Mouse (Mus musculus): Measurements from ENCODE around the gene Scn2b.
A peak's percentile ranks its signal among the peaks of the same experiment; 100 is the strongest.

The Scn2b gene

DNA sequence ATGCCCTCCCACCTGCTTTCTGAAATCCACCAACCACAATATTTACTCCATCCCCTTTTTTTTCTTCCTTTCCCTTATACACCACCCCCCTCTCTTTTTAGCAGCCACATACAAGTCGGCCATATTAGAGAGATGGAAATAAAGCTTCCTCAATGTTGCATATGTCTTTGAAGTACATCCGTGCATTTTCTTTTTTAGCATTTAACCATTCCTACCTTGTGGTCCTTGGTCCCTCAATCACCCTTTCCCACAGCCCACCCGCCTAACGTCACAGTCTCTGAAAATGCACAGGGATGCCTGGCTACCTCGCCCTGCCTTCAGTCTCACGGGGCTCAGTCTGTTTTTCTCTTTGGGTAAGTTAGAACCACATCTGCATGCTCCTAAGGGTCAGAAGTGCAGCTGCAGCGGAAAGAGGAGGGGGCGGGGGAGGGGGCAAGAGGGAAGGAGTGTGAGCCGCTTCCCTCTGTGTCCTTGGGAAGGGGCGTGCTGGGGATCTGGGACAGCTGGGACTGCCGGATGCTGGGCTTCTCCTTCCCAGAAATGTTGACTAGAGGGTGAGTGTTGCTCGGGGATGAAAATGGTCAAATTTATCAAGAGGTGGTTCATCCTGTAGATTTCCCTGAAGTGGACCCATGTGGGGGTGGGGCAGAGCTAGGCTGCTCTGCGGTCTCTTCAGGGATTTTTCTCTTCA, at the start of gene Scn2b:
Gene Scn2b, plus strand, starts transcription at position 42 of the 691 bp plus-strand sequence.
- DNase-seq: peak; percentile 48 to 58

DNA sequence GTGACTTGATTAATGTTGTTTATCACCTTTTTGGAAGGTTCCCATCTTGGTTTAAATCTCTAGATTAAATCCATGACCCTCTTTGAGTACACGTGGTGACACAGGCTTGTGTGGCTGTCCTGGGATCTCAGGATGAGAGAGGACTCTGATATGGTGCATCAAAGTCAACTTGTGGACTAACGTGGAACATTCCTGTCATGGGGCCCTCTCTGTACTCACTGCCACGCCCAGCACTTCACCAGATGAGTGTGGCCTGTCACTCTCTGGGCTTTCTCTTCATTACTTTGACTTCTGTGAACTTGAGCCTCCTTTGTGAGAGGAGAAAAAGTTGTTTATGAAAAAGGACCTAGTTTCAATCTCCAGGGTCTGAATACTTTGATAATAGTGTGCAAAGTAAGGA, 45.8 kb upstream of the Scn2b start:
- no peak for DNase-seq

DNA sequence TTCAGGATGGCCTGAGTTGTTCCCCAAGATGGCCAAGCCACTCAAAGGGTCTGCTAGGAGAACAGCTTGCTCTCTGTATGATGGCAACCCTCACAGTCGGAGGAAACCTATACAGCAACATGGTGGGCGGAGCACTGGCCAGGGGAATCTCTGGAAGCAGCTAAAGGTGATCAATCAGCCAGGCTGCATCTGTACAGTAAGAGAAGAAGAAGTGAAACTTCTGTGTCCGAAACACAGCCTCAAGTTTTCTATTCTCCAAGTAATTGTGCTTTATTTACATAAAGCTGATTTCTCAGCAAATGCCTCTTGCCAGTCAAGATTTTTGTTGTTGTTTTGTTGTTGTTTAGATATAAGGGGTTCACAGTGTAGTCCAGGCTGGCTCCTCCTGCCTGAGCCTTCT, 39.7 kb upstream of the Scn2b start:
- no peak for DNase-seq

DNA sequence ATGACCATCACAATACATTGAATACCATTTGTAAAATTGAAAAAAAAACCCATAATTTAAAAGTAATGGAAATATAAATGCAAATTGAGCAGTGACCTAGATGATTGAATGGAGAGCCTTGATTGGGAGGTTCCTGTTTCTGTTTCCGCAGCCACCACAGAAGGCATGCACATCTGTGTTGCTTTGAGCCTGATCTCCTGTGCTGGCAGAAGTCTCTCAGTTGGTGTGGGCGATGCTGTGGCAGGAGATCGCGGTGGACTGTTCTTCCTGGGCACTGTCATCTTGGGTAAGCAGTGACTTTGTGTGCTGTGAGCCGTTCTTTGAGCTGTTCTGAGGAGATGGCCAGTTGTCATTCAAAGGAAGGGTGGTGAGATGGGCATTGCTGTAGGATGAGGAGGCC, 38.6 kb upstream of the Scn2b start, which contains the start of gene Jaml:
Gene Jaml, plus strand, starts transcription at position 173 of the 400 bp plus-strand sequence.
- no peak for DNase-seq

DNA sequence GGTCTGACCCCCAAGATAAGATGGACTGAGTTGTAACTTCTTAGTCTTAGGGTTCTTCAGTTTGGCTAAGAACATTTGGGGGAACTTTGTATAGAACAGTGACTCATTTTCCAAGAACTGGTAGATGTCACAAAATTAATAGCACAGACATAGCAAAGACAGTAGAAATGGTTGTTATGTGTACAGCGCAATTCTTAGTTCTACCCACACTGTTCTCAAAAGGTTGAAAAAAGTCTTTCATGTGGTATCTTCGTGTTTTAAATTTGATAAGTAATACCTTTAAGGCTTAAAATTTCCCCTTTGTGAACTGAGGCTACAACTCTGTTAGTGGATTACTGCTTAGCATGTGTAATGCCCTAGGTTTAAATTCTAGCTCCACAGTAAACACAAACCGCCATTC, 34.5 kb upstream of the Scn2b start:
- DNase-seq: no peak

DNA sequence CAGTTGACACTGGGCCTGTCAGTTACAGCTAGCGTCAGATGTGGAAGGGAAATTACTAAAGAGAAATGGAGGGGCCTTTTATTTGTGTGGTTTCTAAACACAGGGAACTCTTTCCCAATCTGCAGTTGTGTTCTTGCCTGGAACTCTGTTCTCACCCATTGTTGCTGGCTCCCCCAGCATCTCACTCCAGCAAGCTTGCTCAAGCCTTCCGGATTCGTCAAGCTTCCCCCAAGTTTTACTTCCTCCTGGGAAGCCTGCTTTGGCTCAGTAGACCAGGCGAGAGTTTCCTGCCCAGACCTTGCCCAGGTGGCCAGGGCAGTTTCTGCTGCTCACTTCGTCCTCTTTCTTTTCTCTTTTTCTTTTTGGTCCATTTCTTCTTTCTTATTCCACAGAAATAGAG, 33.0 kb upstream of the Scn2b start:
- peak in 1 of 2 experiments; percentile 8 for DNase-seq

DNA sequence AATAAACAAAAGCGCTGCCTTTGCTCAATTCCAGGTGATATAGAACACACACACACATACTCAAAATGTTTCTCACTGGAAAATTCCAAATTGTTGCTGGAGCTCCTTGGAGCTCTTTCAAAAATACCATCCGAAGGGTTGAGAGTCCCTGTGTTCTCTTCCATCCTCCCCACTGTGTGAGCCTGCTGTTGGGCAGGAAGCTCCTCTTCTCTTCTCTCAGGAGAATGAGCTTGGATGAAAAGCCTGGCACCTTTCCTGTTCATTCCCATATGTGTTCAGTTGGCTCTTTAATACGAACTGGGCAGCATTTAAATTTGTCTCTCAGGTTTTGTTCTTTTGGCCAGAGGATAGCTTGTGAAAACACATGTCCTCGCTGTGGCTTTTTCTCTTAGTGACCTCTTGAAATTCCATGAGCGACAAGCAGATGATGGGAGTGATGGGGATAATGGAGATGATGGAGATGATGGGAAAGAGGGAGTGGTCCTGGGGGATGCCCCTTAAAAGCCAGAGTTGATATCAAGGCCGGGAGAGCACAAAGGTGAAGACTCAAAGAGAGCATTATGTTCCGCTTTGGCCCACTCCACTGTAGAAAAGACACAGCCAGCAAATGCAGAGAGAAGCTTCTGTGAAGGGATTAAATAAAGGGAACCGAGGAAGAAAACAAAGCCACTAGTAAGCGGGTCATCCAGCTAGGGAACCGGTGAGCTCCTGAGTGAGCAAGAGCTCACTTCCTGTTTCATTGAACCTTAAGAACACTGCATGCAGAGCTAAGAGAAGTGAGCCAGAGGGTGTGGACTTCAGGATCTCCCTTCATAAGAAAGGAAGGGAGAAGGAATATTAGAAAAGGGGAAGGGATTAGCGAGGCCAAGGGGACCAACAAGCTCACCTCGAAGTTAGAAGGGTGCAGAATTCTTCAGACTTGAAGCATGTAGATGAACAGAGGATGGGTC, 31.6 kb upstream of the Scn2b start:
- peak; percentile 80 to 85 for DNase-seq

DNA sequence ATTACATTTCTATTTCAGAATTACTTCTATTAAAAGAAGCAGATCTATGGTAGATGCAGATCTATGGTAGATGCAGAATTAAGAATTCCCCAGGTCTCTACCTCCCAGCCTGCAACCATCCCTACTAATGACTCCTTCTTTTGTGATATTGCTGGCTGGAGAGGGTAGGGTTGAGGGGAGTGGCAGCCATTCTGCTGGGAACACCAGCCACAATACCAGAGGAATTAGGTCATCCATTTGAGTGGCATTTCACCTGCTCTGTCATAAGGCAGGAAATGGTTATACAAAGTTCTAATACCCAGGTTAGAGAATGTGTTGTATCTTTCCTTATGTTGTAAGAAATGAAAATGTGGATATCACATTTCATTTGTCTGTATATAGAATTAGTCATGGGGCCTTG, 29.5 kb upstream of the Scn2b start:
- no peak for DNase-seq

DNA sequence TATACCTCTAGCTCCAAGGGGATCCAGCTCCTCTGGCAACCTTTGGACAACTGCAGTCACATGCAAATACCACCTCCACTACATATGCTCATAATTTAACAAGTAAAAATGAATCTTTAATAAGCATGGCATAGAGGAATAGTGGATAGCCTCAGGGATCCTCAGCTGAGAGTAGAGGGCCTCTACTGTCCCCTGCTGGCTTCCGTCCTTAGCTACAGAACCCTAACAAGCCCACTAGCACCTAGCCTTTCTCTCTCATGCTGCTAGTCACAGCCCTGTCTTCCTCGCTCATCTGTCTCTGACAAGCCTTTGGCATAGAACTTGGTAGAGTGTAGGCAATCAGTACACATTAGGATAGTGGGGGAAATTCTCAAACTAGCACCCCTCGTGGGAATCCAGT, 26.8 kb upstream of the Scn2b start:
- no peak for DNase-seq

DNA sequence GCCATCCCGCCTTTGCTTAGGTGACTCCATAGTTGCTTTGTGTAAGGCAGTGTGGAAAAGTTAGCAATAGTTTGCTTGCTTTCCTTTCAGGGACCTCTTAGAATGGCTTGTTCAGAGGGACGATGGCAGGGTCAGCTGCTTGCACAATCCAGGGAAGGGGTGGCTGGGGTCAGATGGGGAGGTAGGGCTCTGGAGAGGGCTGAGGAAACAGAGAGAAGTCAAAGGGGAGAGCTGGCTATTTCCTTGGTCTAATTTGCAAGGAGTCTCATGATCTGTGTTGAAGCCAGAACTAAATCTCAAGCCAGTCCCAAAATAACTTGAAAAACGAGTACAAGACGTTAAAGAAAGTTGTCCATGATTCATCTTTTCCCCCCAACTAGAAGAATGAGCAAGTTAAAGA, 24.9 kb upstream of the Scn2b start:
- DNase-seq: no peak

DNA sequence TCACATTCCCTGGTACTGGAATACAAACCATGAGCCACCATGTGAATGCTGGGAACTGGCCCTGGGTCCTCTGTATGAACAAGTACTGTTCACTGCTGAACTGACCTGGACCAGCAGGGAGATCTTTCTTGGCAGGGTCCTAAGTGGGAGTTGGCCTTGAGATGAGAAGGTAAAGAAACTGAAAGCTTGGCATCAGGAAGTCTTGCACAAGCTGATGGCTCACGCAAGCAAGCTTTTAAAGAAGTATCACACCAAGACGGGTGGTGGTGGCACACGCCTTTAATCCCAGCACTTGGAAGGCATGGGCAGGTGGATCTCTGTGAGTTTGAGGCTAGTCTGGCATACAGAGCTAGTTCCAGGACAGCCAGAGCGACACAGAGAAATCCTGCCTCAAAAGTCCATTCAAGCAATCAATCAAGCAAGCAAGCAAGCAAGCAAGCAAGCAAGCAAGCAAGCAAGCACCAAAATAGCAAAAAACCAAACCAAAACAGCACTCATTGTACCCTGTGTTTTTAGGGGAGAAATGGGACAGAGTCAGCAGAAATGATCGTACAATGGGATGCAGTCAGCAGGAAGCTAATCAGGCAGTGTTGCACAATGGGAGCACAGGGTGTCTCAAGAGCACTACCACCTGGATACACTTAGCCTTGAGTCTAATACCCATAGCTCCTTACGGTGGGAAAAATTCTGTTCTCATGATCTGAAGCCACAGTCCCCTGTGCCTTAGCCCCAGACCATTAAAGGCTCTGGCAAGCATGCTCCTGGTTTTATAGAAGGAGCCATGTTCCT, 22.2 kb upstream of the Scn2b start:
- no peak for DNase-seq

DNA sequence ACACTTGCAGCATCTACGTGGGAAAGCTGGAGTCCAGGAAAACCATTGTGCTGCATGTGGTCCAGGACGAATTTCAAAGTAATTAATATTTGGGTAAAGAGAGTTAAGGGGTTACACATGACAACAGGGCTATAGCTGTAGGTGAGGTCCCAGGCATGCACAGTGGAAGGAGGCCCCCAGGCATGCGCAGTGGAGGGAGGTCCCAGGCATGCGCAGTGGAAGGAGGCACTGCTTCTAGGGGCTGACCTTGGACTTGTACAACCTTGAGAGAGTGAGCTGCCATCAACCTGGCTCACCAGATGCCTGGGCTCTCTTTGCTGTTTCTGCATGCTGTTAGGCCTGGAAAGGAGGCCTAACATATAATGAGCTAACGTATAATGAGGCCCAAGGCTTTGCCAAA, 19.7 kb upstream of the Scn2b start:
- no peak for DNase-seq

DNA sequence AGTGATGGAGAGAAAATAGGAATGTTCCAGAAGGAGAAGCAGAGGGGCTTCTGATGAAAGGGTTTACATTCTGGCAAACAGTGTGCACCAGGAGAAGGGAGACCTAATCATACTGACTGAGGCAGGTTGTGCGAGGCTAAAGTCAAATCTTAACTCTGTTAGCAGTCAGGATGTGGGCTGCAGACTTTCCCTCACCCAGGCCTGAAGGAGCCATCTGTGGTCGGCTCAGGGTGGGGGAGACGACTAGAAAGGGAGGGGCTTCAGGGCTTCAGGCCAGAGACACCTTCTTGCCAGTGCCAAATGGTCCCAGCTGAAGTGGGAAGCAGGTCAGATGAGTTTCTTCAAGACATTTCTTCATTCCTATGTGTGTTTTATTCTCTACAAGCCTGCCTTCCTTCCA, 19.2 kb upstream of the Scn2b start:
- DNase-seq: no peak

DNA sequence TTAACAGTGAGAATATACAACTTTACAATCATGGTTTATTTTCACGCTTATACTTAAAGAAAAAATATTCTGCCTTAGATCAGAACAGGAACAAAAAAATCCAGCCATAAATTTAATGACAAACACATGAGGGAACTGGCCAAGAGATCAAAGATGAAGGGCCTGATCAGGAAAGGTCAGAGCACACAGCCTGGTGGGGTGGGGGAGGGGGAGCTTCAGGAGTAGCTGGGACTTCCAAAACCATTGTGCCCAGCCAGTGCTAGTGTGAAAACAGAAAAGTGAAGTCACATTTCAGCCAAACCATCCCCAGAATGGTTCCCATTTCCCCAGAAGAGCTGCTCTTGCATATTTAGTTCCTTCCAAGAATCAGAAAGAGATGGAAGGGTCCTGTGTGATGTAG, 15.1 kb upstream of the Scn2b start:
- no peak for DNase-seq

DNA sequence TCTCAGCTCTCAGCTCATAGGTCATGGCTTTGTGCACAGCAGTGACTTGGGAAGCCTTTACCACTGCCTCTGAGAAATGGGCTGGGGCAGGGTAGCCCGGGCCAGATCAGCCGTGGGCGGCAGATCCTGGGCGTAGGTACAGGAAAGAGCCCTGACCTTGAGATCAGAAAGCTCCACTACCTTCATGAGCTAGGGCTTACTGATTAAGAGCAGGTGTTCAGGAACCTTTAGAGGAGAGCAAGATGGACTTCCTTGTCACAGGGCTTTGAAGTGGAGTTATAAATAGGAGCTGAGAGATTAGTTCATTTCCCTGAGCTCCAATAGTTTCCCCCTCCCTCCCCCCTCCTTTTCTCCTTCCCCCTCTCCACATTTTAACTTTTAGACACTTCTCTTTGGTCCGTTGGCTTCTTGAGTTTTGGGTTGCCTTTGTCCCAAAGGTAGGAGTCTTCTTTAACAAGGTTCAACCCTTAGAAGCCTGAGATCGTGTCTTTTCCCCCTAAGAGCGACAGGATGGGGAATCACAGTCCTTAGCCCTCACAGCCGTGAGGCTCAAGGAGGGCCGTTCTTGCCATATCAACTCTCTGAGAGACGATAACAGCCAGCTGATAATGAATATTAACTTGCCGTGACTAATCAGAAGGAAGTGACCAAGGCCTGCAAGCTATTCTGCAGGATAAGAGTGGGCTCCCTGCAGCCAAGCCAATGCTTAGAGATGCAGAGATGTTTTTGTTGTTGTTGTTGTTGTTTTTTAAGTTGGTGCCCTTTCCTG, 14.2 kb upstream of the Scn2b start:
- no peak for DNase-seq

DNA sequence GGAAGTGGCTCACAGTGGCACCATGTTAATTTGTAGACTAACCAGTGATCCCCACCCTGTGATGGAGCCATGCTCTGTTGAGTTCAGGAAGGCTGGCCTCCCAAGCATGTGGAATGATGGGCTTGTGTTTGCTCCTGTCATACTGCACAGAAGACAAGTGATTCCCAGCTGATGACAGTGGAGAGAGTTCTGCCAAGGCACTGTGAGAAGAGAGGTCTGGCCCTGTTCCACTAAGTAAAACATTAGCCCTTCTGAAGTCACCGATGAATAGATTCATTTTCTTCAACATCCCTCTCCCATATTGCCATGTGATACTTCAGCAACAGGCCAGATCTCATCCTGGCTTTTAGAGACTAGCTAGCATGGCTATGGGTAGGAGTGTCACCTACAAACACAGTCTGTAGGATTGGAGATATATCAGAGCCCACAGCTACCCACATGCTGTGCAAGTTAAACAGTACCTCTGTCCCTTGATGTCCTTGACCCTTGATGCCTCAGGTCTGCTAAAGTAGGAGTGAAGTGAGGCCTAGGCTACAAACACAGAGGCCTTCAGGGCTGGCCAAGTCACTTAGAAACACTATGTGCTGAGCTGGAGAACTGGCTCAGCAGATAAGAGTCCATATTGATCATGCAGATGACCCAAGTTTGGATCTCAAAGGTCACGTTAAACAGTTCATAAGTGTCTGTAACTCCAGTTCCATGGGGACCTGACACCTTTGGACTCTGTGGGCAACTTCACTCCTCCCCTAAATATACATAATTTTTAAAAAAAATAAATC, 11.8 kb upstream of the Scn2b start:
- DNase-seq: no peak

DNA sequence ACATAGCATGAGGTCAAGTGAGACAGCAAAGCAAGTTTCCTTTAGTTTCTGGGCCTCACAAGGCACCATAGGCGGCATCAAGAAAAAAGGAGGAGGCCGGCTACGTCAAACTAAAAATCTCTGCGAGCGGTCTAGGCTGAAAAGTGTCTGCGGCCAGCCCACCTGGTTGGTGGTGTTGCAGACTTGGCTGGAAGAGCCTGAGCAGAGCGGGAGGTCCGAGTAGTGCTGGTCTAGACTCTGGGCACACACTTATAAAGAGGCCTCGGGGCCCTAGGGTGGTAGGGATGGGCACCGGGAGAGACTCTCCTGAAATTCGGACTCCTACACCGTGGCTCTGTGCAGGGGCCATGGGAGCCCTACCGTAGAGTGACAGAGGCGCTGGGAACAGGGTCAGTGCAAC, 1.9 kb upstream of the Scn2b start:
- peak; percentile 88 to 92 for DNase-seq

DNA sequence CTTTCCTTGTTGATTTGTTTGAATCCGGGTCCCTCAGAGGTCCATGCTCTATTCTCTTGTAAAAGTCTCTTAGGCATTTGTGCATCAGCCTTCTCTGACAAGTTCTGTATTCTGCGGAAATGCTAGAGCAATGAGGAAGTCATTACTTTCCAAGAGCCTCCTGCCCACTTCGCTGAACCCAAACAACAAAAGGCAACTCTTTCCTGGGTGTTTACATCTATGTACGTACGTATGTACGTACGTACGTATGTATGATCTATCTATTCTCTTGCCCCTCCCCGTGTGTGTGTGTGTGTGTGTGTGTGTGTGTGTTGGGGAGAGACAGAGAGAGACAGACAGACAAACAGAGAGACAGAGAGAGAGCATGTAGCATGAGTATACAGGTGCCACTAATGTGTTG, 763 bp upstream of the Scn2b start:
- DNase-seq: no peak

DNA sequence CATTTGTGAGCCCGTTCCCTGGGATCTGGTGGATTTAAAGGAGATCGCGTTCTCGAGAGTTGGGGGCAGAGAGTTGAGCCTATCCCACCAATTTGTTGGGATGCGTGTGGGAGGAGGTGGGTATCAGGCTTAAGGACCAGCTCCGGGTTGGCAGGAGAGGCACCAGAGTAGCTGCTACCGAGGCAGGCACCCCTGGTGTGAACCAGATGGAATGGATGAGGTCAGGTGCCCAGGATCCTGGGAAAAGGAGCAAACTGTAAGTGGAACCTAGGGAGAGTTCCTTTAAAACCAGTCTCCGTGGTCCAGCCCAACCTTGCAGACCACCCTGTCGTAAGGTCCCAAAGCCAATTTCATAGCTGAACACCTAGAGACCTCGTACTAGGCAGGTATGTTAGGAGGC, 970 bp downstream of the Scn2b start:
- peak; percentile 93 for DNase-seq

DNA sequence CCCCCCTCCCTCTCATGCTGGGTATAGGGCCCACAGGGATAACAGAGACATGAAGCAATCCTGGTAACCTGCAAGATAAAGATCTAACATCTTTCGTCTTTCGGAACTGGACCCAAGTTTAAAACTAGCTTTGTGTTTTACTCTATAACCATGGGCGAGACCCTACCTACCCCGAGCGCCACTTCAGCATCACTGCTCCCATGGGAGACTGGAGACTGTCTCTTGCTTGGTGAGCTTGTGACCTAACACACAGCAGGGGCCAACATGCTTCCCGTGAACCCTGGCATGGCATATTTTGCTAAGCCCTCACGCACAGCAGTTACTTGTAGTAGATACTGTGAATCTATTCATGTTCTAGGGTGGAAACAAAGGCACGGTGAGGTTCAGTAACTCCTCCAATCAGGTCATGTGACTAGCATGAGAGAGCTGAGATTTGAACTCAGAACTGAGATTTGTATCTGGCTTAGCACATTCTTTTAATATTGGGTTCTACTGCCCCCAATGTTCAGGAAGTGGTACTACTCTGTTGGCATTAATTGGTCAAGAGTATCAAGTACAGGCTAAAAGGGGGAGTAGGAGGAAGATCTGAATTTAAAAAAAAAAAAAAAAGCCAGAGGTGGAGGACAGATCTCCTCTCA, 1.9 kb downstream of the Scn2b start:
- peak in 1 of 2 experiments; percentile 40 for DNase-seq

DNA sequence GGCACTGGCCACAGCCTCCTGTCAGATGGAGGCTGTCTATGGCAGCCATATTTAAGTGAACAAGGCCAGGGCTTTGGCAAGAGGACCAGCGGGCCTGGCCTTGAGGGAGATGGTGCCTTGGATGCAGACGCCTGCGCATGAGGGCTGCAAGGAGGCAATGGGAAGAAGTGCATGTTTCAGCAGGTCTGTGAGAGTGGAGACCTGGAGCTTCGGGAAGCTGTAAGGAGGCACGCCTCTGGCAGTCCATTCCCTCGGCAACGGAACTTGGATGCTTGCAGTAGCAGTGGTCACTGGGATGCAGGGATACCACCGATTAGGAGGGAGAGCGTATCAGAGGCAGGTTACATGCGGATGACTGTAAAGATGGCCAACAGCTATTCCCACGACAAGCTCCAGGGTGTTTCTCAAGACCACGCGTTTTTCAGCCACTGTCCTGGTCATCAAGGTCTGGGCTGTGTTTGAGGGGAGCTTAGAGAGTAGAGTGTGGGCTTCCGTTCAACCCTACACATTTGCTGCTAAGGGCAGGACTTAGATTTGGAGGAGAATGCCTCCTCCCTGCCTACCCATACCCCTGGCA, 2.5 kb downstream of the Scn2b start:
- peak; percentile 47 to 51 for DNase-seq

Measured in cerebellum, postnatal 36 days (tissue).